Mouse (Mus musculus) small intestine, adult 2 months (tissue): ENCODE data around the gene Mllt6.

ENCODE experiments used
- CTCF ChIP-seq: fragments of 200-500 bp; IDR thresholded peaks from 2 replicates; pipeline ENCODE4 v1.5.1; 2012; ENCODE audit warnings: low read depth, mild to moderate bottlenecking, control low read depth, inconsistent platforms, low read length, moderate library complexity, mixed read lengths; ENCODE audit not compliant: insufficient replicate concordance, insufficient read length; ENCODE audit errors: extremely low read depth
- POLR2A ChIP-seq: fragments of 200-500 bp; IDR thresholded peaks from 2 replicates; pipeline ENCODE4 v1.6.1; 2012; ENCODE audit warnings: low read depth, mild to moderate bottlenecking, control low read depth, inconsistent platforms, low read length, moderate library complexity

- TF ChIP-seq CTCF = no peak
- no peak for TF ChIP-seq POLR2A
These were observed 3.6 kb downstream of the Mllt6 start for GRCm38 (mm10) chr11:97666794-97667193.
